Comparison of ENCODE assay signal across 8 mouse cellular contexts in the genomic region with DNA sequence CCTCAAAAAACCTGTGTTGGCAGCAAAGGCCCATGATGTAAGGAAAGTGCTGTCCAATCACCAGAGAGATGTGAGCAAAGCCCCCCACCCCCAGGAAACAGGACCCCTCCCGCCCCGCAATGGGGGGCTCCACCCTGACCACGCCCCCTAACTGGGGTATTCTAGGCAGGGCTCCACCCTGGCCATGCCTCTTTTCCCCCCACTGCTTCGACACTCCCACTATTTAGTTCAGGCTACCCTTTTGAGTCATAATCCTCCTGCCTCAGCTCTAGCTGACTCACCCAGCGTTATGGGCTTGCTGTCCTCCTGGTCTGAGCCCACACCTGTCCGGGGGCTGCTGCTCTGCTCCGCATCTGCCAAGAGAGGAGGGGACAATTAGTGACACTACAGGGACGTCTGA. TPM values are rescaled to one million over a fixed set of nuclear protein-coding genes. Genes with fewer than 3 reads are reported as not detected.
A peak's percentile ranks its signal among the peaks of the same experiment; 100 is the strongest.
DNase-seq lines count a peak whose midpoint lies in the region; ATAC-seq lines count a peak whose summit lies in the region.

No protein-coding gene starts in this region.

- peaks cover 72% of the 10 kb centered on the region for H3K4me1 ChIP-seq in forebrain, embryonic 12.5 days
- peaks cover 52% of the 10 kb centered on the region for H3K4me1 ChIP-seq in forebrain, embryonic 15.5 days
- peaks cover 90% of the 10 kb centered on the region for H3K4me1 ChIP-seq in midbrain, embryonic 10.5 days
- peaks cover 41% of the 10 kb centered on the region for H3K4me1 ChIP-seq in midbrain, embryonic 15.5 days
- peaks cover 74% of the 10 kb centered on the region for H3K4me1 ChIP-seq in intestine, embryonic 14.5 days (replicated peaks; ENCODE audit: control insufficient read depth, insufficient read depth, low read length)
- H3K4me1 ChIP-seq in stomach, embryonic 14.5 days (ENCODE audit: control insufficient read depth, insufficient read depth, low read length) = peaks cover 56% of the 10 kb centered on the region

- H3K4me2 ChIP-seq in forebrain, embryonic 12.5 days = no peak overlapping the region
- no peak overlapping the region for H3K4me2 ChIP-seq in forebrain, embryonic 15.5 days (replicated peaks)
- H3K4me2 ChIP-seq in midbrain, embryonic 15.5 days = no peak overlapping the region
- H3K4me2 ChIP-seq in intestine, embryonic 14.5 days (ENCODE audit: low read length) = no peak overlapping the region
- H3K4me2 ChIP-seq in stomach, embryonic 14.5 days (replicated peaks; ENCODE audit: low read depth, low read length) = no peak overlapping the region

- H3K27ac ChIP-seq in forebrain, embryonic 12.5 days = peak overlapping the region; percentile 37; the same call in 1 of the 2 replicates
- H3K27ac ChIP-seq in forebrain, embryonic 15.5 days (replicated peaks) = no peak overlapping the region
- H3K27ac ChIP-seq in midbrain, embryonic 10.5 days (replicated peaks) = peak overlapping the region; percentile 74
- H3K27ac ChIP-seq in midbrain, embryonic 15.5 days = no peak overlapping the region
- 0 out of 2 replicates have a peak overlapping the region, but pooled peaks have one; percentile 51 for H3K27ac ChIP-seq in intestine, embryonic 14.5 days (ENCODE audit: low read depth)
- peak overlapping the region; percentile 34; the same call in 1 of the 2 replicates for H3K27ac ChIP-seq in stomach, embryonic 14.5 days (ENCODE audit: low read length)

- WGBS in forebrain, embryonic 12.5 days = 14% methylated on average over 8 of the region's 8 CpGs
- WGBS in forebrain, embryonic 15.5 days = 14% methylated on average over 8 of the region's 8 CpGs
- 13% methylated on average over 8 of the region's 8 CpGs for WGBS in midbrain, embryonic 10.5 days
- 14% methylated on average over 8 of the region's 8 CpGs for WGBS in midbrain, embryonic 15.5 days
- WGBS in intestine, embryonic 14.5 days = 23% methylated on average over 8 of the region's 8 CpGs
- 29% methylated on average over 8 of the region's 8 CpGs for WGBS in stomach, embryonic 14.5 days

- H3K36me3 ChIP-seq in forebrain, embryonic 12.5 days (replicated peaks) = peaks cover 15% of the 10 kb centered on the region
- peaks cover 23% of the 10 kb centered on the region for H3K36me3 ChIP-seq in forebrain, embryonic 15.5 days
- peaks cover 5% of the 10 kb centered on the region; the same call in 1 of the 2 replicates for H3K36me3 ChIP-seq in midbrain, embryonic 10.5 days
- peaks cover 9% of the 10 kb centered on the region; the same call in 1 of the 2 replicates for H3K36me3 ChIP-seq in midbrain, embryonic 15.5 days (replicated peaks)
- peaks cover 33% of the 10 kb centered on the region for H3K36me3 ChIP-seq in intestine, embryonic 14.5 days (ENCODE audit: control insufficient read depth, insufficient read depth, low read length)
- H3K36me3 ChIP-seq in stomach, embryonic 14.5 days (ENCODE audit: control insufficient read depth, insufficient read depth, low read length) = peaks cover 23% of the 10 kb centered on the region

- no peak for DNase-seq in midbrain, embryonic 10.5 days (ENCODE audit: low spot score)
- DNase-seq in intestine, embryonic 14.5 days (ENCODE audit: low spot score) = no peak
- DNase-seq in cerebellum, adult 9-10 months = no peak
- no peak for DNase-seq in urinary bladder, adult 2 months (ENCODE audit: low spot score)

- no peak overlapping the region for H3K4me3 ChIP-seq in forebrain, embryonic 12.5 days (replicated peaks)
- H3K4me3 ChIP-seq in forebrain, embryonic 15.5 days = no peak overlapping the region
- H3K4me3 ChIP-seq in midbrain, embryonic 10.5 days = no peak overlapping the region
- no peak overlapping the region for H3K4me3 ChIP-seq in midbrain, embryonic 15.5 days
- no peak overlapping the region for H3K4me3 ChIP-seq in intestine, embryonic 14.5 days (ENCODE audit: low read depth, low read length)
- H3K4me3 ChIP-seq in stomach, embryonic 14.5 days (ENCODE audit: low read depth, low read length) = no peak overlapping the region

- peaks cover 47% of the 10 kb centered on the region for H3K27me3 ChIP-seq in forebrain, embryonic 12.5 days
- H3K27me3 ChIP-seq in forebrain, embryonic 15.5 days = peaks cover 9% of the 10 kb centered on the region; the same call in 1 of the 2 replicates
- peaks cover 52% of the 10 kb centered on the region for H3K27me3 ChIP-seq in midbrain, embryonic 10.5 days (ENCODE audit: low read depth, poor library complexity, severe bottlenecking)
- H3K27me3 ChIP-seq in midbrain, embryonic 15.5 days (replicated peaks) = peaks cover 21% of the 10 kb centered on the region
- H3K27me3 ChIP-seq in intestine, embryonic 14.5 days (replicated peaks; ENCODE audit: control insufficient read depth, insufficient read depth, low read length) = no peaks in the 10 kb centered on the region
- no peaks in the 10 kb centered on the region for H3K27me3 ChIP-seq in stomach, embryonic 14.5 days (ENCODE audit: control insufficient read depth, insufficient read depth, low read length)

- no peak overlapping the region for H3K9ac ChIP-seq in forebrain, embryonic 12.5 days
- H3K9ac ChIP-seq in forebrain, embryonic 15.5 days (replicated peaks) = no peak overlapping the region
- no peak overlapping the region for H3K9ac ChIP-seq in midbrain, embryonic 15.5 days
- no peak overlapping the region for H3K9ac ChIP-seq in intestine, embryonic 14.5 days (ENCODE audit: low read length)
- H3K9ac ChIP-seq in stomach, embryonic 14.5 days (replicated peaks; ENCODE audit: low read depth, low read length) = no peak overlapping the region

- H3K9me3 ChIP-seq in forebrain, embryonic 12.5 days = no peaks in the 10 kb centered on the region
- H3K9me3 ChIP-seq in forebrain, embryonic 15.5 days = no peaks in the 10 kb centered on the region
- H3K9me3 ChIP-seq in midbrain, embryonic 10.5 days (replicated peaks) = no peaks in the 10 kb centered on the region
- H3K9me3 ChIP-seq in midbrain, embryonic 15.5 days = no peaks in the 10 kb centered on the region
- H3K9me3 ChIP-seq in intestine, embryonic 14.5 days (ENCODE audit: control insufficient read depth, low read length) = no peaks in the 10 kb centered on the region
- H3K9me3 ChIP-seq in stomach, embryonic 14.5 days (ENCODE audit: control insufficient read depth, low read depth, low read length) = no peaks in the 10 kb centered on the region

- no peak for ATAC-seq in forebrain, embryonic 12.5 days (ENCODE audit: low FRiP score)
- no peak for ATAC-seq in forebrain, embryonic 15.5 days (replicated peaks)
- ATAC-seq in midbrain, embryonic 15.5 days (replicated peaks) = no peak
- no peak for ATAC-seq in intestine, embryonic 14.5 days (replicated peaks; ENCODE audit: low FRiP score, low TSS enrichment, low read depth)
- ATAC-seq in stomach, embryonic 14.5 days (ENCODE audit: insufficient number of reproducible peaks, insufficient read depth, low FRiP score, low read depth) = no peak

RNA-seq across cellular contexts. Expression of gene Smim24, which starts 16.5 kb away (rescaled TPM):
- 1.8 and 2.6 TPM in 2 replicates for polyA plus RNA-seq in forebrain, embryonic 12.5 days (2016; fragmentation: Nextera tagmentation; extraction: Ambion mirVana)
- 1.2 and 1.8 TPM in 2 replicates for polyA plus RNA-seq in forebrain, embryonic 15.5 days (2015; fragmentation: Nextera tagmentation; extraction: Ambion mirVana)
- 1.7 and 2.3 TPM in 2 replicates for polyA plus RNA-seq in midbrain, embryonic 10.5 days (2016; fragmentation: Nextera tagmentation; extraction: Ambion mirVana)
- 1.4 and 1.6 TPM in 2 replicates for polyA plus RNA-seq in midbrain, embryonic 15.5 days (2015; fragmentation: Nextera tagmentation; extraction: Ambion mirVana)
- polyA plus RNA-seq in intestine, embryonic 14.5 days (2014; fragmentation: Nextera tagmentation; extraction: Ambion mirVana) = 99.8 and 125 TPM in 2 replicates
- 17.7 and 21.5 TPM in 2 replicates for polyA plus RNA-seq in stomach, embryonic 14.5 days (2014; fragmentation: Nextera tagmentation; extraction: Ambion mirVana)
- 5.0 and 6.9 TPM in 2 replicates for polyA plus RNA-seq in urinary bladder, adult 2 months (2012; rRNA removed)

RNA-seq across cellular contexts. Expression of gene Gm48552, which starts 20.5 kb away (rescaled TPM):
- 1.4 and 2.1 TPM in 2 replicates for polyA plus RNA-seq in forebrain, embryonic 12.5 days (2016; fragmentation: Nextera tagmentation; extraction: Ambion mirVana)
- polyA plus RNA-seq in forebrain, embryonic 15.5 days (2015; fragmentation: Nextera tagmentation; extraction: Ambion mirVana) = 2.9 and 3.1 TPM in 2 replicates
- polyA plus RNA-seq in midbrain, embryonic 10.5 days (2016; fragmentation: Nextera tagmentation; extraction: Ambion mirVana) = 1.7 and 2.9 TPM in 2 replicates
- 2.7 and 3.3 TPM in 2 replicates for polyA plus RNA-seq in midbrain, embryonic 15.5 days (2015; fragmentation: Nextera tagmentation; extraction: Ambion mirVana)
- 0.37 and 0.44 TPM in 2 replicates for polyA plus RNA-seq in intestine, embryonic 14.5 days (2014; fragmentation: Nextera tagmentation; extraction: Ambion mirVana)
- 1.0 and 1.1 TPM in 2 replicates for polyA plus RNA-seq in stomach, embryonic 14.5 days (2014; fragmentation: Nextera tagmentation; extraction: Ambion mirVana)
- 2.7 and 3.6 TPM in 2 replicates for polyA plus RNA-seq in urinary bladder, adult 2 months (2012; rRNA removed)

RNA-seq across cellular contexts. Expression of gene Gm48551, which starts 25.1 kb away (rescaled TPM):
- 4.2 and 4.6 TPM in 2 replicates for polyA plus RNA-seq in forebrain, embryonic 12.5 days (2016; fragmentation: Nextera tagmentation; extraction: Ambion mirVana)
- 5.4 and 6.6 TPM in 2 replicates for polyA plus RNA-seq in forebrain, embryonic 15.5 days (2015; fragmentation: Nextera tagmentation; extraction: Ambion mirVana)
- 2.9 and 3.4 TPM in 2 replicates for polyA plus RNA-seq in midbrain, embryonic 10.5 days (2016; fragmentation: Nextera tagmentation; extraction: Ambion mirVana)
- 8.4 and 9.3 TPM in 2 replicates for polyA plus RNA-seq in midbrain, embryonic 15.5 days (2015; fragmentation: Nextera tagmentation; extraction: Ambion mirVana)
- 2.4 and 4.2 TPM in 2 replicates for polyA plus RNA-seq in intestine, embryonic 14.5 days (2014; fragmentation: Nextera tagmentation; extraction: Ambion mirVana)
- polyA plus RNA-seq in stomach, embryonic 14.5 days (2014; fragmentation: Nextera tagmentation; extraction: Ambion mirVana) = 3.1 and 4.1 TPM in 2 replicates
- polyA plus RNA-seq in urinary bladder, adult 2 months (2012; rRNA removed) = 3.6 and 3.8 TPM in 2 replicates

RNA-seq across cellular contexts. Expression of gene Dohh, which starts 25.1 kb away (rescaled TPM):
- 68.1 and 68.5 TPM in 2 replicates for polyA plus RNA-seq in forebrain, embryonic 12.5 days (2016; fragmentation: Nextera tagmentation; extraction: Ambion mirVana)
- 88.2 and 89.0 TPM in 2 replicates for polyA plus RNA-seq in forebrain, embryonic 15.5 days (2015; fragmentation: Nextera tagmentation; extraction: Ambion mirVana)
- 93.4 and 98.7 TPM in 2 replicates for polyA plus RNA-seq in midbrain, embryonic 10.5 days (2016; fragmentation: Nextera tagmentation; extraction: Ambion mirVana)
- polyA plus RNA-seq in midbrain, embryonic 15.5 days (2015; fragmentation: Nextera tagmentation; extraction: Ambion mirVana) = 90.4 and 92.6 TPM in 2 replicates
- polyA plus RNA-seq in intestine, embryonic 14.5 days (2014; fragmentation: Nextera tagmentation; extraction: Ambion mirVana) = 70.7 and 70.8 TPM in 2 replicates
- polyA plus RNA-seq in stomach, embryonic 14.5 days (2014; fragmentation: Nextera tagmentation; extraction: Ambion mirVana) = 44.8 and 48.5 TPM in 2 replicates
- 42.9 and 47.4 TPM in 2 replicates for polyA plus RNA-seq in urinary bladder, adult 2 months (2012; rRNA removed)

RNA-seq across cellular contexts. Expression of gene Fzr1, which starts 31.0 kb away (rescaled TPM):
- 145 and 148 TPM in 2 replicates for polyA plus RNA-seq in forebrain, embryonic 12.5 days (2016; fragmentation: Nextera tagmentation; extraction: Ambion mirVana)
- 133 and 135 TPM in 2 replicates for polyA plus RNA-seq in forebrain, embryonic 15.5 days (2015; fragmentation: Nextera tagmentation; extraction: Ambion mirVana)
- polyA plus RNA-seq in midbrain, embryonic 10.5 days (2016; fragmentation: Nextera tagmentation; extraction: Ambion mirVana) = 138 and 146 TPM in 2 replicates
- polyA plus RNA-seq in midbrain, embryonic 15.5 days (2015; fragmentation: Nextera tagmentation; extraction: Ambion mirVana) = 153 and 159 TPM in 2 replicates
- 93.3 and 93.9 TPM in 2 replicates for polyA plus RNA-seq in intestine, embryonic 14.5 days (2014; fragmentation: Nextera tagmentation; extraction: Ambion mirVana)
- polyA plus RNA-seq in stomach, embryonic 14.5 days (2014; fragmentation: Nextera tagmentation; extraction: Ambion mirVana) = 81.3 and 88.7 TPM in 2 replicates
- polyA plus RNA-seq in urinary bladder, adult 2 months (2012; rRNA removed) = 34.1 and 34.4 TPM in 2 replicates

Comparison
In these comparisons a context has a peak if more than half of its experiments do, and no peak if none do; other contexts are left out.
1. H3K27ac ChIP-seq: peak in forebrain, embryonic 12.5 days (single experiment), midbrain, embryonic 10.5 days (single experiment), intestine, embryonic 14.5 days (single experiment) and stomach, embryonic 14.5 days (single experiment); none in forebrain, embryonic 15.5 days (single experiment) and midbrain, embryonic 15.5 days (single experiment).